Mouse (Mus musculus) layer of hippocampus, postnatal 25 days (tissue): ENCODE results near the gene Rab40b. TPM values are rescaled to one million over a fixed set of nuclear protein-coding genes. Genes with fewer than 3 reads are reported as not detected.
"Not testable (repeated sequence)": the region's sequence is repeated elsewhere in the genome, so short reads cannot be mapped to it uniquely, and the experiment has no call there.

Experiments
- DNase-seq, 2 experiments: peaks; one replicate each; pipeline ENCODE4 v3.0.0; 2022; ENCODE audit warnings: mixed read lengths in 2 of 2, low spot score in 1 of 2; ENCODE audit errors: extremely low spot score in 1 of 2
- total RNA-seq, 2 experiments: library from RNA; stranded (reverse); gene quantifications; 2 replicates each; pipeline ENCODE4 v1.2.3; 2021

The Rab40b gene
- total RNA-seq, 2 experiments from 2014 or later = 62.5 to 66.8 TPM

- DNase-seq = no peak
Measured at GRCm38 (mm10) chr11:121370337-121370994, 17.6 kb downstream of the Rab40b start.

GRCm38 (mm10) chr11:121369622-121370021 is 18.4 kb downstream of the Rab40b start:
- peak in 1 of 2 experiments; percentile 66 for DNase-seq

GRCm38 (mm10) chr11:121368731-121369130 is 19.3 kb downstream of the Rab40b start:
- DNase-seq = no peak

- DNase-seq = no peak
Measured at GRCm38 (mm10) chr11:121367170-121367707, 20.8 kb downstream of the Rab40b start.

- peak in 1 of 2 experiments; percentile 51 for DNase-seq
Measured at GRCm38 (mm10) chr11:121362212-121362611, 25.8 kb downstream of the Rab40b start.

- DNase-seq = peak; percentile 99 to 100
Measured at GRCm38 (mm10) chr11:121354091-121354707, 33.9 kb downstream of the Rab40b start, which contains the start of gene Wdr45b. TSS of gene Wdr45b (minus strand) at chr11:121354445.

GRCm38 (mm10) chr11:121353326-121354090 is 34.5 kb downstream of the Rab40b start:
- DNase-seq = peak; percentile 22 to 23

- not testable (repeated sequence) for DNase-seq
Measured at GRCm38 (mm10) chr11:121348727-121349126, 39.3 kb downstream of the Rab40b start.

GRCm38 (mm10) chr11:121348166-121348565 is 39.9 kb downstream of the Rab40b start:
- no peak for DNase-seq

GRCm38 (mm10) chr11:121347036-121347435 is 41.0 kb downstream of the Rab40b start:
- no peak for DNase-seq

- DNase-seq = not testable (repeated sequence)
Measured at GRCm38 (mm10) chr11:121342423-121342822, 45.6 kb downstream of the Rab40b start.

GRCm38 (mm10) chr11:121340287-121340686 is 47.8 kb downstream of the Rab40b start:
- no peak for DNase-seq

GRCm38 (mm10) chr11:121339647-121340046 is 48.4 kb downstream of the Rab40b start:
- DNase-seq = no peak

GRCm38 (mm10) chr11:121331641-121332040 is 56.4 kb downstream of the Rab40b start:
- no peak for DNase-seq

GRCm38 (mm10) chr11:121328619-121329018 is 59.4 kb downstream of the Rab40b start:
- no peak for DNase-seq

- no peak for DNase-seq
Measured at GRCm38 (mm10) chr11:121328206-121328605, 59.8 kb downstream of the Rab40b start.

GRCm38 (mm10) chr11:121326681-121327080 is 61.4 kb downstream of the Rab40b start:
- no peak for DNase-seq

GRCm38 (mm10) chr11:121326034-121326433 is 62.0 kb downstream of the Rab40b start:
- no peak for DNase-seq

- not testable (repeated sequence) for DNase-seq
Measured at GRCm38 (mm10) chr11:121307712-121308111, 80.3 kb downstream of the Rab40b start.

GRCm38 (mm10) chr11:121306608-121307007 is 81.4 kb downstream of the Rab40b start:
- no peak for DNase-seq
